Mouse (Mus musculus) lung, embryonic 16.5 days (tissue): ENCODE measurements around the gene Tgds. TPM values are rescaled to one million over a fixed set of nuclear protein-coding genes. Genes with fewer than 3 reads are reported as not detected.

Experiments
- ATAC-seq: fragments of 200-750 bp; cut with Nextera tagmentation; 2 replicates; pipeline ENCODE4 v1.8.0; 2017; ENCODE audit warnings: low read depth, mild to moderate bottlenecking, moderate library complexity
- H3K27ac ChIP-seq: fragments of 300-500 bp; sonication (generic); 2 replicates; pipeline ENCODE4 v1.5.1; 2014; ENCODE audit warnings: mild to moderate bottlenecking, control low read depth, low read length
- H3K27me3 ChIP-seq: fragments of 300-500 bp; sonication (generic); 2 replicates; pipeline ENCODE4 v1.6.1; 2014; ENCODE audit warnings: low read depth, low read length, mixed read lengths; ENCODE audit not compliant: control insufficient read depth, insufficient read depth
- H3K36me3 ChIP-seq: fragments of 300-500 bp; sonication (generic); 2 replicates; pipeline ENCODE4 v1.6.1; 2014; ENCODE audit warnings: low read length; ENCODE audit not compliant: control insufficient read depth, insufficient read depth
- H3K4me1 ChIP-seq: fragments of 300-500 bp; sonication (generic); replicated peaks from 2 replicates; pipeline ENCODE4 v1.6.1; 2014; ENCODE audit warnings: low read length, mixed read lengths; ENCODE audit not compliant: control insufficient read depth, insufficient read depth
- H3K4me2 ChIP-seq: fragments of 300-500 bp; sonication (generic); 2 replicates; pipeline ENCODE4 v1.6.1; 2014; ENCODE audit warnings: low read depth, low read length, control low read depth
- H3K4me3 ChIP-seq: fragments of 300-500 bp; sonication (generic); 2 replicates; pipeline ENCODE4 v1.5.1; 2014; ENCODE audit warnings: mild to moderate bottlenecking, low read length, control low read depth
- H3K9ac ChIP-seq: fragments of 300-500 bp; sonication (generic); 2 replicates; pipeline ENCODE4 v1.6.1; 2014; ENCODE audit warnings: low read length, control low read depth
- H3K9me3 ChIP-seq: fragments of 300-500 bp; sonication (generic); 2 replicates; pipeline ENCODE4 v1.6.1; 2016; ENCODE audit warnings: low read length; ENCODE audit not compliant: control insufficient read depth
- WGBS: fragments of 180-500 bp; shearing (Covaris S2); extraction: QIAGEN DNeasy Blood & Tissue Kit; methylation state at CpG from one replicate; pipeline ENCODE4 v1.1.7; 2014; 5-methylcytosine and 5-hydroxymethylcytosine counted together
- polyA plus RNA-seq: library from polyadenylated mRNA; unstranded; fragments of >200 nt; fragmentation: Nextera tagmentation; extraction: Ambion mirVana; gene quantifications from 2 replicates; pipeline ENCODE4 v1.2.1, GENCODE M21; 2015

Tgds gene
- polyA plus RNA-seq, 1 experiment from 2014 or later, result 32.8 TPM

GRCm38 (mm10) chr14:118148046-118148445, 15.5 kb upstream of the Tgds start:
- no peak for ATAC-seq
- Histone ChIP-seq H3K4me3 (no peak overlapping the region), H3K27ac (no peak overlapping the region), H3K27me3 (no peaks in the 10 kb centered on the region), H3K9ac (no peak overlapping the region), H3K4me2 (no peak overlapping the region), H3K4me1 (peaks cover 3% of the 10 kb centered on the region; the same call in 1 of the 2 replicates), H3K36me3 (peaks cover 9% of the 10 kb centered on the region), H3K9me3 (no peaks in the 10 kb centered on the region)
- WGBS, result 92% methylated on average over 13 of the region's 13 CpGs

- no peak overlapping the region for H3K4me3 ChIP-seq
These were observed 9.7 kb upstream of the Tgds start for GRCm38 (mm10) chr14:118142283-118142682.

GRCm38 (mm10) chr14:118137487-118137886, 4.9 kb upstream of the Tgds start:
- Histone ChIP-seq H3K27ac (peak overlapping the region; percentile 59), H3K36me3 (peaks cover 23% of the 10 kb centered on the region), H3K4me2 (peak overlapping the region; percentile 81), H3K4me1 (peaks cover 17% of the 10 kb centered on the region), H3K9me3 (no peaks in the 10 kb centered on the region), H3K4me3 (peak overlapping the region; percentile 88), H3K27me3 (no peaks in the 10 kb centered on the region; the same call in 1 of the 2 replicates), H3K9ac (peak overlapping the region; percentile 94)
- under 1% methylated on average over 13 of the region's 13 CpGs for WGBS
- peak; percentile 6 for ATAC-seq

More at GRCm38 (mm10) chr14:118142283-118142682, 9.7 kb upstream of the Tgds start:
- H3K4me1 ChIP-seq, result peaks cover 13% of the 10 kb centered on the region
- 89% methylated on average over 5 of the region's 5 CpGs for WGBS
- peaks cover 25% of the 10 kb centered on the region for H3K36me3 ChIP-seq
- ATAC-seq, result no peak
- H3K27me3 ChIP-seq, result no peaks in the 10 kb centered on the region
- H3K9me3 ChIP-seq, result no peaks in the 10 kb centered on the region
- no peak overlapping the region for H3K9ac ChIP-seq
- no peak overlapping the region for H3K4me2 ChIP-seq
- H3K27ac ChIP-seq, result no peak overlapping the region

- H3K4me2 ChIP-seq, result peak within 1 kb of the TSS; percentile 90
- peak within 1 kb of the TSS; percentile 59 for H3K27ac ChIP-seq
- H3K27me3 ChIP-seq, result no peaks in the 10 kb centered on the region; the same call in 1 of the 2 replicates
- peak; percentile 97 for ATAC-seq
- under 1% methylated on average over 56 of the region's 77 CpGs for WGBS
- peaks cover 19% of the 10 kb centered on the region for H3K36me3 ChIP-seq
- peaks cover 17% of the 10 kb centered on the region for H3K4me1 ChIP-seq
- H3K9me3 ChIP-seq, result no peaks in the 10 kb centered on the region
- H3K4me3 ChIP-seq, result peak within 1 kb of the TSS; percentile 88
- H3K9ac ChIP-seq, result peak within 1 kb of the TSS; percentile 94
These were observed 4.3 kb upstream of the Tgds start, which contains the start of gene Gpr180 for GRCm38 (mm10) chr14:118136744-118137452. Gene Gpr180, plus strand, starts transcription at chr14:118137158.

- H3K9me3 ChIP-seq, result no peaks in the 10 kb centered on the region
- H3K9ac ChIP-seq, result peak overlapping the region; percentile 79
- peak; percentile 8 for ATAC-seq
- peaks cover 12% of the 10 kb centered on the region for H3K4me1 ChIP-seq
- 11% methylated on average over 21 of the region's 21 CpGs for WGBS
- peak overlapping the region; percentile 80 for H3K4me2 ChIP-seq
- H3K27me3 ChIP-seq, result no peaks in the 10 kb centered on the region; the same call in 1 of the 2 replicates
- no peak overlapping the region for H3K27ac ChIP-seq
- peak overlapping the region; percentile 80 for H3K4me3 ChIP-seq
- peaks cover 4% of the 10 kb centered on the region for H3K36me3 ChIP-seq
These were observed 469 bp downstream of the Tgds start for GRCm38 (mm10) chr14:118131931-118132641.

- peak overlapping the region; percentile 79 for H3K9ac ChIP-seq
- H3K36me3 ChIP-seq, result peaks cover 4% of the 10 kb centered on the region
- H3K27me3 ChIP-seq, result no peaks in the 10 kb centered on the region; the same call in 1 of the 2 replicates
- peak overlapping the region; percentile 80 for H3K4me2 ChIP-seq
- H3K9me3 ChIP-seq, result no peaks in the 10 kb centered on the region
- no peak overlapping the region for H3K27ac ChIP-seq
- peaks cover 12% of the 10 kb centered on the region for H3K4me1 ChIP-seq
- 68% methylated on average over 7 of the region's 7 CpGs for WGBS
- ATAC-seq, result no peak
- H3K4me3 ChIP-seq, result peak overlapping the region; percentile 80
These were observed 1.1 kb downstream of the Tgds start for GRCm38 (mm10) chr14:118131472-118131871.

- no peak overlapping the region for H3K9ac ChIP-seq
- H3K4me1 ChIP-seq, result peaks cover 2% of the 10 kb centered on the region
- no peak overlapping the region for H3K4me3 ChIP-seq
- H3K4me2 ChIP-seq, result no peak overlapping the region
- no peak for ATAC-seq
- 82% methylated on average over 5 of the region's 5 CpGs for WGBS
- H3K9me3 ChIP-seq, result no peaks in the 10 kb centered on the region
- peaks cover 21% of the 10 kb centered on the region for H3K36me3 ChIP-seq
- H3K27ac ChIP-seq, result no peak overlapping the region
- no peaks in the 10 kb centered on the region for H3K27me3 ChIP-seq
These were observed 6.3 kb downstream of the Tgds start for GRCm38 (mm10) chr14:118126301-118126700.

GRCm38 (mm10) chr14:118124771-118125170, 7.8 kb downstream of the Tgds start:
- no peak for ATAC-seq
- peaks cover 29% of the 10 kb centered on the region for H3K36me3 ChIP-seq

GRCm38 (mm10) chr14:118124129-118124528, 8.4 kb downstream of the Tgds start:
- no peak overlapping the region for H3K27ac ChIP-seq
- 76% methylated on average over 5 of the region's 5 CpGs for WGBS
- H3K27me3 ChIP-seq, result no peaks in the 10 kb centered on the region
- no peak overlapping the region for H3K9ac ChIP-seq
- no peak overlapping the region for H3K4me3 ChIP-seq
- H3K4me1 ChIP-seq, result no peaks in the 10 kb centered on the region
- no peak for ATAC-seq
- H3K36me3 ChIP-seq, result peaks cover 31% of the 10 kb centered on the region
- no peaks in the 10 kb centered on the region for H3K9me3 ChIP-seq
- no peak overlapping the region for H3K4me2 ChIP-seq

More at GRCm38 (mm10) chr14:118124771-118125170, 7.8 kb downstream of the Tgds start:
- H3K4me1 ChIP-seq, result no peaks in the 10 kb centered on the region
- WGBS, result 82% methylated on average over 4 of the region's 4 CpGs
- no peak overlapping the region for H3K4me3 ChIP-seq
- H3K9ac ChIP-seq, result no peak overlapping the region
- H3K27ac ChIP-seq, result no peak overlapping the region
- H3K27me3 ChIP-seq, result no peaks in the 10 kb centered on the region
- H3K9me3 ChIP-seq, result no peaks in the 10 kb centered on the region
- no peak overlapping the region for H3K4me2 ChIP-seq
